Mouse (Mus musculus) gastrocnemius, postnatal 10 days (tissue): ENCODE measurements around the gene Ctla4. TPM values are rescaled to one million over a fixed set of nuclear protein-coding genes. Genes with fewer than 3 reads are reported as not detected.

Experiments used
- DNase-seq: peaks from one replicate; pipeline ENCODE4 v3.0.0; 2021; ENCODE audit warnings: mixed read lengths
- total RNA-seq, 2 experiments: library from RNA; stranded (reverse); gene quantifications; 2 replicates each; pipeline ENCODE4 v1.2.3; 2021

Gene Ctla4
- total RNA-seq, 2 experiments from 2014 or later, result not detected

GRCm38 (mm10) chr1:60920493-60921355, 33.9 kb downstream of the Ctla4 start:
- no peak for DNase-seq

- DNase-seq, result no peak
Observed at GRCm38 (mm10) chr1:60929036-60929435, 42.2 kb downstream of the Ctla4 start.

GRCm38 (mm10) chr1:60930397-60930796, 43.6 kb downstream of the Ctla4 start:
- no peak for DNase-seq

- DNase-seq, result no peak
Observed at GRCm38 (mm10) chr1:60935968-60936581, 49.3 kb downstream of the Ctla4 start.

GRCm38 (mm10) chr1:60936963-60937711, 50.3 kb downstream of the Ctla4 start:
- DNase-seq, result no peak

GRCm38 (mm10) chr1:60938256-60938655, 51.5 kb downstream of the Ctla4 start:
- no peak for DNase-seq

- no peak for DNase-seq
Observed at GRCm38 (mm10) chr1:60938974-60939373, 52.2 kb downstream of the Ctla4 start.

GRCm38 (mm10) chr1:60940023-60940422, 53.2 kb downstream of the Ctla4 start:
- DNase-seq, result no peak

- DNase-seq, result no peak
Observed at GRCm38 (mm10) chr1:60940620-60941019, 53.8 kb downstream of the Ctla4 start.

- no peak for DNase-seq
Observed at GRCm38 (mm10) chr1:60941056-60942048, 54.6 kb downstream of the Ctla4 start.

GRCm38 (mm10) chr1:60942921-60943320, 56.1 kb downstream of the Ctla4 start:
- no peak for DNase-seq

- no peak for DNase-seq
Observed at GRCm38 (mm10) chr1:60945633-60946401, 59.0 kb downstream of the Ctla4 start.

GRCm38 (mm10) chr1:60948112-60948511, 61.3 kb downstream of the Ctla4 start:
- no peak for DNase-seq

GRCm38 (mm10) chr1:60952958-60953357, 66.2 kb downstream of the Ctla4 start:
- no peak for DNase-seq

- no peak for DNase-seq
Observed at GRCm38 (mm10) chr1:60953686-60954085, 66.9 kb downstream of the Ctla4 start.

GRCm38 (mm10) chr1:60954759-60955158, 68.0 kb downstream of the Ctla4 start:
- peak; percentile 20 for DNase-seq

- DNase-seq, result no peak
Observed at GRCm38 (mm10) chr1:60955186-60955585, 68.4 kb downstream of the Ctla4 start.

GRCm38 (mm10) chr1:60956196-60956595, 69.4 kb downstream of the Ctla4 start:
- no peak for DNase-seq

- DNase-seq, result no peak
Observed at GRCm38 (mm10) chr1:60958287-60958686, 71.5 kb downstream of the Ctla4 start.

GRCm38 (mm10) chr1:60959246-60959645, 72.4 kb downstream of the Ctla4 start:
- no peak for DNase-seq

- DNase-seq, result no peak
Observed at GRCm38 (mm10) chr1:60960451-60960850, 73.7 kb downstream of the Ctla4 start.
